Mouse (Mus musculus) liver, adult 2 months (tissue): Measurements from ENCODE around the gene Idnk.

Experiments
- CTCF ChIP-seq: fragments of 200-500 bp; IDR thresholded peaks from 2 replicates; pipeline ENCODE4 v1.5.1; 2011; ENCODE audit warnings: low read depth, low read length, control low read depth
- POLR2A ChIP-seq: fragments of 200-500 bp; IDR thresholded peaks from 2 replicates; pipeline ENCODE4 v1.6.1; 2011; ENCODE audit warnings: low read length, control low read depth; ENCODE audit not compliant: insufficient read depth; ENCODE audit errors: extremely low read depth

GRCm38 (mm10) chr13:58181607-58182551 is 24.4 kb downstream of the Idnk start:
- no peak for TF ChIP-seq POLR2A
- no peak for TF ChIP-seq CTCF
